16 mouse cellular contexts compared by ENCODE assay signal in genomic region chr13:51297231-51297880, GRCm38 (mm10).
"Had no signal": no experiment of that assay in that cellular context is flagged by ENCODE, and none has a peak within 500 bp of the region (broad histone marks: within the 10 kb centered on the region; RNA-seq: fewer than 3 reads in every experiment).

No protein-coding gene starts in this region.

- H3K4me3 ChIP-seq: limb, embryonic 13.5 days; liver, embryonic 12.5 days; liver, embryonic 15.5 days; lung, embryonic 15.5 days had no signal

- DNase-seq: kidney, adult 9 months; kidney, postnatal 14 days; kidney, postnatal 4 days; left cerebral cortex, postnatal 4 days; liver; lung, adult 18-20 months; lung, postnatal 14 days; lung, postnatal 4 days; midbrain, embryonic 14.5 days; thymus, adult 18-20 months; thymus, postnatal 36 days had no signal

- H3K27ac ChIP-seq: limb, embryonic 13.5 days; liver, embryonic 12.5 days; liver, embryonic 15.5 days; lung, embryonic 15.5 days had no signal

- H3K9me3 ChIP-seq: limb, embryonic 13.5 days; liver, embryonic 15.5 days; lung, embryonic 15.5 days had no signal

- H3K4me2 ChIP-seq: limb, embryonic 13.5 days; liver, embryonic 12.5 days; liver, embryonic 15.5 days; lung, embryonic 15.5 days; midbrain, embryonic 11.5 days had no signal

- H3K4me1 ChIP-seq: liver, embryonic 12.5 days; liver, embryonic 15.5 days had no signal

- H3K9ac ChIP-seq: limb, embryonic 13.5 days; liver, embryonic 12.5 days; liver, embryonic 15.5 days; lung, embryonic 15.5 days had no signal

- H3K27me3 ChIP-seq: limb, embryonic 13.5 days; liver, embryonic 12.5 days; liver, embryonic 15.5 days; lung, embryonic 15.5 days had no signal

- ATAC-seq: liver, embryonic 12.5 days had no signal

- H3K36me3 ChIP-seq: limb, embryonic 13.5 days; liver, embryonic 12.5 days; liver, embryonic 15.5 days; lung, embryonic 15.5 days had no signal
